8 mouse cellular contexts compared by ENCODE assay signal in genomic region chr13:21160657-21161590, GRCm38 (mm10). TPM values are rescaled to one million over a fixed set of nuclear protein-coding genes. Genes with fewer than 3 reads are reported as not detected.
A peak's percentile ranks its signal among the peaks of the same experiment; 100 is the strongest.
DNase-seq lines count a peak whose midpoint lies in the region; ATAC-seq lines count a peak whose summit lies in the region.

No protein-coding gene starts in this region.

- H3K9ac ChIP-seq in heart, embryonic 14.5 days (ENCODE audit: low read length) = peak overlapping the region; percentile 76
- peak overlapping the region; percentile 53 for H3K9ac ChIP-seq in liver, embryonic 13.5 days
- H3K9ac ChIP-seq in stomach, embryonic 14.5 days (replicated peaks; ENCODE audit: low read depth, low read length) = no peak overlapping the region

- H3K4me3 ChIP-seq in brown adipose tissue, adult 24 weeks (ENCODE audit: insufficient read depth, low read depth, low read length) = peak overlapping the region; percentile 74
- peak overlapping the region; percentile 74 to 79; a peak in 3 of 4 replicates for H3K4me3 ChIP-seq in heart, embryonic 14.5 days (ENCODE audit: control insufficient read depth in 1 of 2, insufficient read depth in 1 of 2, low read depth in 1 of 2, low read length in 2 of 2)
- H3K4me3 ChIP-seq in liver, embryonic 13.5 days (replicated peaks) = peak overlapping the region; percentile 67
- H3K4me3 ChIP-seq in stomach, embryonic 14.5 days (ENCODE audit: low read depth, low read length) = peak overlapping the region; percentile 49

- no peaks in the 10 kb centered on the region for H3K36me3 ChIP-seq in heart, embryonic 14.5 days (ENCODE audit: control insufficient read depth, insufficient read depth, low read length)
- no peaks in the 10 kb centered on the region for H3K36me3 ChIP-seq in liver, embryonic 13.5 days
- no peaks in the 10 kb centered on the region for H3K36me3 ChIP-seq in stomach, embryonic 14.5 days (ENCODE audit: control insufficient read depth, insufficient read depth, low read length)

- no peaks in the 10 kb centered on the region for H3K9me3 ChIP-seq in heart, embryonic 14.5 days (ENCODE audit: control insufficient read depth, low read length)
- H3K9me3 ChIP-seq in liver, embryonic 13.5 days (replicated peaks) = no peaks in the 10 kb centered on the region
- no peaks in the 10 kb centered on the region for H3K9me3 ChIP-seq in stomach, embryonic 14.5 days (ENCODE audit: control insufficient read depth, low read depth, low read length)

- H3K27me3 ChIP-seq in heart, embryonic 14.5 days (ENCODE audit: control insufficient read depth, insufficient read depth, low read length) = no peaks in the 10 kb centered on the region
- H3K27me3 ChIP-seq in liver, embryonic 13.5 days = peaks cover 36% of the 10 kb centered on the region
- no peaks in the 10 kb centered on the region for H3K27me3 ChIP-seq in stomach, embryonic 14.5 days (ENCODE audit: control insufficient read depth, insufficient read depth, low read length)

- peak overlapping the region; percentile 92 for H3K4me2 ChIP-seq in heart, embryonic 14.5 days (ENCODE audit: low read length)
- H3K4me2 ChIP-seq in liver, embryonic 13.5 days = peak overlapping the region; percentile 75
- peak overlapping the region; percentile 62 for H3K4me2 ChIP-seq in stomach, embryonic 14.5 days (replicated peaks; ENCODE audit: low read depth, low read length)

- H3K27ac ChIP-seq in brown adipose tissue, adult 24 weeks (replicated peaks; ENCODE audit: low read depth, low read length) = no peak overlapping the region
- no peak overlapping the region; a peak in 1 of 4 replicates for H3K27ac ChIP-seq in heart, embryonic 14.5 days (replicated peaks in 1 of 2; ENCODE audit: control insufficient read depth in 1 of 2, insufficient read depth in 1 of 2, low read depth in 2 of 2, low read length in 2 of 2)
- no peak overlapping the region; the same call in 1 of the 2 replicates for H3K27ac ChIP-seq in liver, embryonic 13.5 days
- H3K27ac ChIP-seq in stomach, embryonic 14.5 days (ENCODE audit: low read length) = no peak overlapping the region

- under 1% methylated on average over 32 of the region's 32 CpGs for WGBS in heart, embryonic 14.5 days
- WGBS in liver, embryonic 13.5 days (ENCODE audit: insufficient replicate concordance) = under 1% methylated on average over 32 of the region's 32 CpGs
- WGBS in stomach, embryonic 14.5 days = under 1% methylated on average over 32 of the region's 32 CpGs

- H3K4me1 ChIP-seq in brown adipose tissue, adult 24 weeks (ENCODE audit: control insufficient read depth, insufficient read depth, insufficient read length, low read length) = no peaks in the 10 kb centered on the region
- no peaks in the 10 kb centered on the region for H3K4me1 ChIP-seq in heart, embryonic 14.5 days (ENCODE audit: control insufficient read depth in 2 of 2, insufficient read depth in 2 of 2, low read length in 2 of 2)
- H3K4me1 ChIP-seq in liver, embryonic 13.5 days (replicated peaks) = peaks cover 24% of the 10 kb centered on the region
- H3K4me1 ChIP-seq in stomach, embryonic 14.5 days (ENCODE audit: control insufficient read depth, insufficient read depth, low read length) = no peaks in the 10 kb centered on the region

- DNase-seq in CD4-positive helper T cell, adult 2 months (ENCODE audit: low read depth, low spot score) = peak; percentile 92
- DNase-seq in kidney, postnatal 14 days = peak; percentile 93
- DNase-seq in liver, embryonic 13.5 days = peak; percentile 84
- DNase-seq in natural killer cell, adult 2 months (ENCODE audit: low spot score in 2 of 2) = peak; percentile 91 to 93

- ATAC-seq in erythroid progenitor cell, adult 5-6 weeks (replicated peaks; ENCODE audit: low FRiP score, poor library complexity, severe bottlenecking) = peak; percentile 86
- ATAC-seq in heart, embryonic 14.5 days (ENCODE audit: insufficient number of reproducible peaks, insufficient read depth, low FRiP score, low read depth) = peak; percentile 82
- ATAC-seq in liver, embryonic 13.5 days (ENCODE audit: low read depth) = peak; percentile 80
- peak; percentile 87 for ATAC-seq in stomach, embryonic 14.5 days (ENCODE audit: insufficient number of reproducible peaks, insufficient read depth, low FRiP score, low read depth)

RNA-seq across cellular contexts. Expression of gene Olfr1368, which starts 15.3 kb away (rescaled TPM):
- polyA plus RNA-seq in brown adipose tissue, adult 24 weeks (2012; ENCODE audit: insufficient read depth, insufficient read length, missing spikeins) = not detected in 2 replicates
- total RNA-seq in erythroid progenitor cell, adult 5-6 weeks (2015; ENCODE audit: low replicate concordance) = not detected in 2 replicates
- total RNA-seq in erythroid progenitor cell, adult 5-6 weeks (2017; ENCODE audit: low replicate concordance) = not detected in 2 replicates
- polyA plus RNA-seq in heart, embryonic 14.5 days (2014; fragmentation: Nextera tagmentation; extraction: Ambion mirVana) = not detected in 2 replicates
- not detected in 2 replicates for polyA plus RNA-seq in liver, embryonic 13.5 days (2015; fragmentation: Nextera tagmentation; extraction: Ambion mirVana)
- polyA plus RNA-seq in stomach, embryonic 14.5 days (2014; fragmentation: Nextera tagmentation; extraction: Ambion mirVana) = not detected in 2 replicates

RNA-seq across cellular contexts. Expression of gene Trim27, which starts 18.3 kb away (rescaled TPM):
- 9.1 and 14.4 TPM in 2 replicates for polyA plus RNA-seq in brown adipose tissue, adult 24 weeks (2012; ENCODE audit: insufficient read depth, insufficient read length, missing spikeins)
- total RNA-seq in erythroid progenitor cell, adult 5-6 weeks (2015; ENCODE audit: low replicate concordance) = 29.6 and 37.3 TPM in 2 replicates
- 60.8 and 61.5 TPM in 2 replicates for total RNA-seq in erythroid progenitor cell, adult 5-6 weeks (2017; ENCODE audit: low replicate concordance)
- 71.9 and 80.1 TPM in 2 replicates for polyA plus RNA-seq in heart, embryonic 14.5 days (2014; fragmentation: Nextera tagmentation; extraction: Ambion mirVana)
- polyA plus RNA-seq in liver, embryonic 13.5 days (2015; fragmentation: Nextera tagmentation; extraction: Ambion mirVana) = 81.4 and 82.3 TPM in 2 replicates
- polyA plus RNA-seq in stomach, embryonic 14.5 days (2014; fragmentation: Nextera tagmentation; extraction: Ambion mirVana) = 123 and 128 TPM in 2 replicates

RNA-seq across cellular contexts. Expression of gene Olfr263, which starts 31.5 kb away (rescaled TPM):
- not detected in 2 replicates for polyA plus RNA-seq in brown adipose tissue, adult 24 weeks (2012; ENCODE audit: insufficient read depth, insufficient read length, missing spikeins)
- not detected in 2 replicates for total RNA-seq in erythroid progenitor cell, adult 5-6 weeks (2015; ENCODE audit: low replicate concordance)
- not detected in 2 replicates for total RNA-seq in erythroid progenitor cell, adult 5-6 weeks (2017; ENCODE audit: low replicate concordance)
- not detected in 2 replicates for polyA plus RNA-seq in heart, embryonic 14.5 days (2014; fragmentation: Nextera tagmentation; extraction: Ambion mirVana)
- polyA plus RNA-seq in liver, embryonic 13.5 days (2015; fragmentation: Nextera tagmentation; extraction: Ambion mirVana) = not detected in 2 replicates
- not detected in 2 replicates for polyA plus RNA-seq in stomach, embryonic 14.5 days (2014; fragmentation: Nextera tagmentation; extraction: Ambion mirVana)

RNA-seq across cellular contexts. Expression of gene Olfr1369-ps1, which starts 49.6 kb away (rescaled TPM):
- not detected in 2 replicates for polyA plus RNA-seq in brown adipose tissue, adult 24 weeks (2012; ENCODE audit: insufficient read depth, insufficient read length, missing spikeins)
- total RNA-seq in erythroid progenitor cell, adult 5-6 weeks (2015; ENCODE audit: low replicate concordance) = not detected in 2 replicates
- not detected in 2 replicates for total RNA-seq in erythroid progenitor cell, adult 5-6 weeks (2017; ENCODE audit: low replicate concordance)
- not detected in 2 replicates for polyA plus RNA-seq in heart, embryonic 14.5 days (2014; fragmentation: Nextera tagmentation; extraction: Ambion mirVana)
- polyA plus RNA-seq in liver, embryonic 13.5 days (2015; fragmentation: Nextera tagmentation; extraction: Ambion mirVana) = 0.02 and 0.07 TPM in 2 replicates
- not detected in 2 replicates for polyA plus RNA-seq in stomach, embryonic 14.5 days (2014; fragmentation: Nextera tagmentation; extraction: Ambion mirVana)
